Mouse (Mus musculus): ENCODE measurements around the gene Slit3.

- TF ChIP-seq CTCF (conservative IDR thresholded peaks at IDR 0.05; ENCODE audit: low read length): no peak
- no peak for TF ChIP-seq NANOG (IDR thresholded peaks at IDR 0.05; ENCODE audit: borderline replicate concordance, low read length)
- no peak for TF ChIP-seq POU5F1 (IDR thresholded peaks at IDR 0.05; ENCODE audit: borderline replicate concordance, low read length)
These were observed 616.2 kb downstream of the Slit3 start for GRCm38 (mm10) chr11:35737262-35737661.

All from E14TG2a.4 (cell line).